Mouse (Mus musculus): ENCODE results near the gene Selplg. TPM values are rescaled to one million over a fixed set of nuclear protein-coding genes. Genes with fewer than 3 reads are reported as not detected.
A peak's percentile ranks its signal among the peaks of the same experiment; 100 is the strongest.

Selplg gene
- total and polyA plus RNA-seq, 2 experiments from 2014 or later: 1.1 to 1.8 TPM

- peak; percentile 66 for DNase-seq
- Histone ChIP-seq H3K9me3 (ENCODE audit: low read length) (no peaks in the 10 kb centered on the region), H3K36me3 (ENCODE audit: insufficient read depth) (peaks cover 12% of the 10 kb centered on the region), H3K27me3 (ENCODE audit: insufficient read depth, low read length) (no peaks in the 10 kb centered on the region), H3K4me2 (ENCODE audit: low read depth) (no peak overlapping the region), H3K9ac (no peak overlapping the region), H3K4me1 (ENCODE audit: insufficient read depth) (0 out of 2 replicates have a peak, but pooled peaks cover 3% of the 10 kb centered on the region), H3K4me3 (ENCODE audit: low read depth, low read length) (no peak overlapping the region), H3K27ac (ENCODE audit: low read depth, low read length) (peak overlapping the region; percentile 51)
- TF ChIP-seq CTCF (IDR thresholded peaks at IDR 0.05; ENCODE audit: low read depth): no peak
- 17% methylated on average over 3 of the region's 3 CpGs for WGBS
- peak; percentile 79 for ATAC-seq
These were observed 23.3 kb upstream of the Selplg start for GRCm38 (mm10) chr5:113855696-113856095.

DNA sequence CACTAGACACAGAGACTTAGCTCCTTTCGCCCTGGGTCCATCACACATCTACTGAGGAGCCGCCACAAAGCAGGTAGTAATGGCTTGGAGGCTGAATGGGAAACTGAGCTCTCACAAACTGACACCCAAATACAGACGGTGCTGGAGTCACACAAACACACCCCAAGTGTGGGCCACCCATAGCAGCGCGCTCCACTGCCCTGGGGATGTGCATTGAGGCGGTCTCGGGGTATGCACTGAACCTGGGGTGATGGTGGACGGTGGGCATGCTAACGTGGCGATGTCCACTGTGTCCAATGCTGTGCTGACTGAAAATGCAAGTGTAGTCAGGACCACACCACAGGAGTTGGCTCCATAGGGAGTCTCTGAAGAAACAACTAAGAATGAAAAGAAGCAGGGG, 22.7 kb upstream of the Selplg start:
- DNase-seq (no peak), ATAC-seq (no peak)
- Histone ChIP-seq H3K36me3 (ENCODE audit: insufficient read depth) (peaks cover 18% of the 10 kb centered on the region), H3K9ac (no peak overlapping the region), H3K27me3 (ENCODE audit: insufficient read depth, low read length) (no peaks in the 10 kb centered on the region), H3K9me3 (ENCODE audit: low read length) (no peaks in the 10 kb centered on the region), H3K4me1 (ENCODE audit: insufficient read depth) (0 out of 2 replicates have a peak, but pooled peaks cover 3% of the 10 kb centered on the region), H3K27ac (ENCODE audit: low read depth, low read length) (peak overlapping the region; percentile 51; the same call in 1 of the 2 replicates), H3K4me3 (ENCODE audit: low read depth, low read length) (no peak overlapping the region), H3K4me2 (ENCODE audit: low read depth) (no peak overlapping the region)
- TF ChIP-seq CTCF (IDR thresholded peaks at IDR 0.05; ENCODE audit: low read depth): no peak
- 78% methylated on average over 10 of the region's 10 CpGs for WGBS

DNA sequence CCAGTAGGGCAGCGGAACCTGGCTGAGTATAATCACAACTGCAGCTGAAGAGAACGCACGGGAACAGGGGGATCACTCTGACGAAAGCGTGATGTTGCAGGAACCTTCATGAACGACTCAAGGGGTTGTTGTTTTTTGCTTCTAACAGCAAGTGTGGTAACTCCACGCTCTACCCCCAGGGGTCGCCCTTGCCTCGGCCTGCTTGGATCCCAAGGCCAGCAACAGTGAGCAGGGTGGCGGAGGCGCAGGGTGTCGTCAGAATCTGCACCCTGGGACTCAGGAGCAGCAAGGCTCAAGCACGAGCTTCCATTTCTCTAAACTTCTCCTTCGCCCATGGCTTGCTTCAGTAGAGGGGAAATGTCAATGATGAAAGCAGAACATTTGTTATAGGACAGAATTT, 22.1 kb upstream of the Selplg start:
- DNase-seq: peak; percentile 84
- WGBS: 40% methylated on average over 14 of the region's 14 CpGs
- peak; percentile 40; the same call in 1 of the 2 replicates for ATAC-seq
- Histone ChIP-seq H3K4me3 (ENCODE audit: low read depth, low read length) (no peak overlapping the region), H3K9ac (no peak overlapping the region), H3K9me3 (ENCODE audit: low read length) (no peaks in the 10 kb centered on the region), H3K36me3 (ENCODE audit: insufficient read depth) (peaks cover 24% of the 10 kb centered on the region), H3K27me3 (ENCODE audit: insufficient read depth, low read length) (no peaks in the 10 kb centered on the region), H3K4me1 (ENCODE audit: insufficient read depth) (0 out of 2 replicates have a peak, but pooled peaks cover 3% of the 10 kb centered on the region), H3K27ac (ENCODE audit: low read depth, low read length) (0 out of 2 replicates have a peak overlapping the region, but pooled peaks have one; percentile 45), H3K4me2 (ENCODE audit: low read depth) (no peak overlapping the region)
- TF ChIP-seq CTCF (IDR thresholded peaks at IDR 0.05; ENCODE audit: low read depth): peak; percentile 94

GRCm38 (mm10) chr5:113853541-113853940, 21.1 kb upstream of the Selplg start:
- Histone ChIP-seq H3K36me3 (ENCODE audit: insufficient read depth) (peaks cover 28% of the 10 kb centered on the region), H3K4me1 (ENCODE audit: insufficient read depth) (0 out of 2 replicates have a peak, but pooled peaks cover 3% of the 10 kb centered on the region), H3K27me3 (ENCODE audit: insufficient read depth, low read length) (no peaks in the 10 kb centered on the region), H3K27ac (ENCODE audit: low read depth, low read length) (no peak overlapping the region), H3K4me2 (ENCODE audit: low read depth) (no peak overlapping the region), H3K9ac (no peak overlapping the region), H3K9me3 (ENCODE audit: low read length) (no peaks in the 10 kb centered on the region), H3K4me3 (ENCODE audit: low read depth, low read length) (no peak overlapping the region)
- TF ChIP-seq CTCF (IDR thresholded peaks at IDR 0.05; ENCODE audit: low read depth): no peak
- ATAC-seq (no peak), DNase-seq (no peak)
- WGBS: 82% methylated on average over 10 of the region's 10 CpGs

DNA sequence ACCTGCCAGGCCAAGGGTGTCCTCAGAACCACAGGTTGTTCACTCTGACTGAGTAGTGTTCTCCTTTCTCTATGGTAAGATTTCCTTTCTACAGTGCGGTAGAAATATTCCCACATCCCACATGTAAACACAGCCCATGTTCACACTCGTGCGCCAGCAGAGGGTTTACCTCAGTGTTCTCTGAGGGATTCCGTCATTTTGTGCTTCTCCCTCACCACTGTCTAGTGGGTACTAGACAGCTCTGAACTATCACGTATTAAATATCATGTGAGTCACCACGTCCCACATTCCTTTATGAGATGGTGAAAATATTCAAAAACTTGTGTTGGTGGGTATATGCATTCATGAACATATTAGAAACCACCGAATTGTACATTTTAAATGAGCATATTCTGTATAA, 20.0 kb upstream of the Selplg start:
- Histone ChIP-seq H3K36me3 (ENCODE audit: insufficient read depth) (peaks cover 37% of the 10 kb centered on the region), H3K9me3 (ENCODE audit: low read length) (no peaks in the 10 kb centered on the region), H3K9ac (no peak overlapping the region), H3K4me1 (ENCODE audit: insufficient read depth) (0 out of 2 replicates have a peak, but pooled peaks cover 3% of the 10 kb centered on the region), H3K4me3 (ENCODE audit: low read depth, low read length) (no peak overlapping the region), H3K27ac (ENCODE audit: low read depth, low read length) (no peak overlapping the region), H3K4me2 (ENCODE audit: low read depth) (no peak overlapping the region), H3K27me3 (ENCODE audit: insufficient read depth, low read length) (no peaks in the 10 kb centered on the region)
- WGBS: 91% methylated on average over 7 of the region's 7 CpGs
- no peak for ATAC-seq
- no peak for DNase-seq
- TF ChIP-seq CTCF (IDR thresholded peaks at IDR 0.05; ENCODE audit: low read depth): no peak

DNA sequence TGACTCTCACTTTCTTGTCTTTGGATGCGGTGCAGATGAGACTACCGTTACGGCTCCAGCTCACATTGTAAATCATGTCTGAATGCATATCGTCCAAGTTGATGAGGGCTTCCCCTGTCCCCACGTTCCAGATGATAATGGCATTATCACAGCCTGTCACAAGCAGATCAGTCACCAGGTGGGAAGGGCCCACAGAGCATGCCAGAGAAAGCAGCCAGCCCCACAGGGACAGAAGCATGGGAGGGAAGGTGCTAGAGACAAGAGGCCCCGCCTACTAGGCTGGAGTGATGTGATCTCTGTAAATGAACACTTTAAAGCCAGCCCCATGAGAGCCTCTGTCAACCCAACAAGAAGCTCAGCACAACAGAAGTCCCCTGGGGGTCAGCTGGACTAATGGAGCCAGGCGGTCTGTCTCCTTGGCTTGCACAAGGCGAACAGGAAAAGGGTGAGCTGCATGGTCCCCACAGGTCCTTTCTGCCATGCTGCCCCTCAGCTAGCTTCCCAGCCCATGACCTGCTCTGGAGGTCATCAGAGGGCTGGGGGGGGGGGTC, 18.3 kb upstream of the Selplg start:
- H3K4me2 ChIP-seq (ENCODE audit: low read depth): no peak overlapping the region
- 89% methylated on average over 8 of the region's 8 CpGs for WGBS

GRCm38 (mm10) chr5:113847636-113848035, 15.2 kb upstream of the Selplg start:
- Histone ChIP-seq H3K36me3 (ENCODE audit: insufficient read depth) (peaks cover 83% of the 10 kb centered on the region), H3K27me3 (ENCODE audit: insufficient read depth, low read length) (no peaks in the 10 kb centered on the region), H3K4me1 (ENCODE audit: insufficient read depth) (no peaks in the 10 kb centered on the region), H3K9me3 (ENCODE audit: low read length) (no peaks in the 10 kb centered on the region), H3K4me2 (ENCODE audit: low read depth) (no peak overlapping the region), H3K27ac (ENCODE audit: low read depth, low read length) (no peak overlapping the region), H3K4me3 (ENCODE audit: low read depth, low read length) (no peak overlapping the region), H3K9ac (no peak overlapping the region)
- DNase-seq (no peak), ATAC-seq (no peak)
- WGBS: 89% methylated on average over 9 of the region's 9 CpGs
- no peak for TF ChIP-seq CTCF (IDR thresholded peaks at IDR 0.05; ENCODE audit: low read depth)

More for the DNA sequence above, 18.3 kb upstream of the Selplg start:
- no peaks in the 10 kb centered on the region for H3K4me1 ChIP-seq (ENCODE audit: insufficient read depth)
- TF ChIP-seq CTCF (IDR thresholded peaks at IDR 0.05; ENCODE audit: low read depth): no peak
- H3K27ac ChIP-seq (ENCODE audit: low read depth, low read length): no peak overlapping the region
- no peaks in the 10 kb centered on the region for H3K27me3 ChIP-seq (ENCODE audit: insufficient read depth, low read length)
- ATAC-seq: no peak
- DNase-seq: no peak
- H3K36me3 ChIP-seq (ENCODE audit: insufficient read depth): peaks cover 54% of the 10 kb centered on the region
- H3K4me3 ChIP-seq (ENCODE audit: low read depth, low read length): no peak overlapping the region
- H3K9ac ChIP-seq: no peak overlapping the region
- no peaks in the 10 kb centered on the region for H3K9me3 ChIP-seq (ENCODE audit: low read length)

Data from forebrain, postnatal 0 days (tissue).